Mouse (Mus musculus) limb, embryonic 15.5 days (tissue): ENCODE data around the gene Tmem14c. TPM values are rescaled to one million over a fixed set of nuclear protein-coding genes. Genes with fewer than 3 reads are reported as not detected.

Experiments
- ATAC-seq: fragments of 200-750 bp; cut with Nextera tagmentation; 2 replicates; pipeline ENCODE4 v1.8.0; 2017; ENCODE audit warnings: low read depth, moderate TSS enrichment; ENCODE audit not compliant: insufficient number of reproducible peaks, low FRiP score, low TSS enrichment
- H3K27ac ChIP-seq: fragments of 300-500 bp; sonication (generic); 2 replicates; pipeline ENCODE4 v1.5.1; 2015; ENCODE audit warnings: moderate library complexity, mild to moderate bottlenecking, inconsistent platforms
- H3K27me3 ChIP-seq: fragments of 300-500 bp; sonication (generic); 2 replicates; pipeline ENCODE4 v1.6.1; 2015; ENCODE audit warnings: inconsistent platforms
- H3K36me3 ChIP-seq: fragments of 300-500 bp; sonication (generic); 2 replicates; pipeline ENCODE4 v1.6.1; 2015; ENCODE audit warnings: inconsistent platforms
- H3K4me1 ChIP-seq: fragments of 300-500 bp; sonication (generic); 2 replicates; pipeline ENCODE4 v1.6.1; 2015; ENCODE audit warnings: inconsistent platforms
- H3K4me2 ChIP-seq: fragments of 300-500 bp; sonication (generic); 2 replicates; pipeline ENCODE4 v1.6.1; 2015; ENCODE audit warnings: mild to moderate bottlenecking, inconsistent platforms
- H3K4me3 ChIP-seq: fragments of 300-500 bp; sonication (generic); 2 replicates; pipeline ENCODE4 v1.5.1; 2015; ENCODE audit warnings: mild to moderate bottlenecking, inconsistent platforms
- H3K9ac ChIP-seq: fragments of 300-500 bp; sonication (generic); 2 replicates; pipeline ENCODE4 v1.6.1; 2015; ENCODE audit warnings: inconsistent platforms
- H3K9me3 ChIP-seq: fragments of 300-500 bp; sonication (generic); 2 replicates; pipeline ENCODE4 v1.6.1; 2016; ENCODE audit warnings: inconsistent platforms
- WGBS: fragments of 180-500 bp; shearing (Covaris S2); methylation state at CpG from one replicate; pipeline ENCODE4 v1.1.7; 2015; 5-methylcytosine and 5-hydroxymethylcytosine counted together
- polyA plus RNA-seq: library from polyadenylated mRNA; unstranded; fragments of >200 nt; fragmentation: Nextera tagmentation; extraction: Ambion mirVana; gene quantifications from 2 replicates; pipeline ENCODE4 v1.2.1, GENCODE M21; 2015

The Tmem14c gene
- polyA plus RNA-seq, 1 experiment from 2014 or later: 196 TPM

GRCm38 (mm10) chr13:41017832-41018231, 1.7 kb downstream of the Tmem14c start:
- H3K4me3 ChIP-seq: peak overlapping the region; percentile 64; the same call in 1 of the 2 replicates
- H3K4me2 ChIP-seq: no peak overlapping the region

GRCm38 (mm10) chr13:41018236-41018635, 2.1 kb downstream of the Tmem14c start:
- Histone ChIP-seq H3K4me3 (no peak overlapping the region), H3K36me3 (peaks cover 52% of the 10 kb centered on the region), H3K9ac (no peak overlapping the region), H3K27ac (no peak overlapping the region), H3K4me1 (peaks cover 17% of the 10 kb centered on the region), H3K9me3 (no peaks in the 10 kb centered on the region; the same call in 1 of the 2 replicates), H3K4me2 (no peak overlapping the region), H3K27me3 (no peaks in the 10 kb centered on the region)
- 89% methylated on average over 9 of the region's 9 CpGs for WGBS
- ATAC-seq: no peak

More at GRCm38 (mm10) chr13:41017832-41018231, 1.7 kb downstream of the Tmem14c start:
- peaks cover 17% of the 10 kb centered on the region for H3K4me1 ChIP-seq
- no peak overlapping the region for H3K27ac ChIP-seq
- no peak overlapping the region for H3K9ac ChIP-seq
- peaks cover 53% of the 10 kb centered on the region for H3K36me3 ChIP-seq
- no peaks in the 10 kb centered on the region for H3K27me3 ChIP-seq
- 82% methylated on average over 4 of the region's 4 CpGs for WGBS
- no peaks in the 10 kb centered on the region; the same call in 1 of the 2 replicates for H3K9me3 ChIP-seq
- no peak for ATAC-seq

GRCm38 (mm10) chr13:41018756-41019591, 2.9 kb downstream of the Tmem14c start:
- peaks cover 58% of the 10 kb centered on the region for H3K36me3 ChIP-seq
- no peaks in the 10 kb centered on the region for H3K27me3 ChIP-seq
- 91% methylated on average over 13 of the region's 13 CpGs for WGBS
- H3K4me1 ChIP-seq: peaks cover 17% of the 10 kb centered on the region
- no peak overlapping the region for H3K9ac ChIP-seq
- H3K4me3 ChIP-seq: no peak overlapping the region
- no peak overlapping the region for H3K27ac ChIP-seq
- ATAC-seq: no peak
- no peak overlapping the region for H3K4me2 ChIP-seq
- H3K9me3 ChIP-seq: no peaks in the 10 kb centered on the region; the same call in 1 of the 2 replicates

- H3K4me3 ChIP-seq: no peak overlapping the region
- H3K36me3 ChIP-seq: peaks cover 58% of the 10 kb centered on the region
- H3K27me3 ChIP-seq: no peaks in the 10 kb centered on the region
- no peak for ATAC-seq
- H3K9me3 ChIP-seq: no peaks in the 10 kb centered on the region; the same call in 1 of the 2 replicates
- no peak overlapping the region for H3K4me2 ChIP-seq
- H3K27ac ChIP-seq: no peak overlapping the region
- H3K9ac ChIP-seq: no peak overlapping the region
- 72% methylated on average over 7 of the region's 7 CpGs for WGBS
- H3K4me1 ChIP-seq: peaks cover 14% of the 10 kb centered on the region
Observed at GRCm38 (mm10) chr13:41020494-41020893, 4.4 kb downstream of the Tmem14c start.

- Histone ChIP-seq H3K4me1 (peaks cover 11% of the 10 kb centered on the region), H3K27ac (no peak overlapping the region), H3K9me3 (no peaks in the 10 kb centered on the region; the same call in 1 of the 2 replicates), H3K27me3 (no peaks in the 10 kb centered on the region), H3K9ac (no peak overlapping the region), H3K4me3 (no peak overlapping the region), H3K4me2 (no peak overlapping the region), H3K36me3 (peaks cover 58% of the 10 kb centered on the region)
- 86% methylated on average over 6 of the region's 6 CpGs for WGBS
- no peak for ATAC-seq
Observed at GRCm38 (mm10) chr13:41021607-41022006, 5.5 kb downstream of the Tmem14c start.

- ATAC-seq: no peak
- H3K4me3 ChIP-seq: no peak overlapping the region
- no peak overlapping the region for H3K9ac ChIP-seq
- H3K27ac ChIP-seq: no peak overlapping the region
- 87% methylated on average over 13 of the region's 13 CpGs for WGBS
- H3K9me3 ChIP-seq: no peaks in the 10 kb centered on the region; the same call in 1 of the 2 replicates
- H3K36me3 ChIP-seq: peaks cover 58% of the 10 kb centered on the region
- peaks cover 6% of the 10 kb centered on the region for H3K4me1 ChIP-seq
- H3K27me3 ChIP-seq: no peaks in the 10 kb centered on the region
- H3K4me2 ChIP-seq: no peak overlapping the region
Observed at GRCm38 (mm10) chr13:41022099-41022498, 6.0 kb downstream of the Tmem14c start.

- Histone ChIP-seq H3K36me3 (no peaks in the 10 kb centered on the region), H3K27me3 (no peaks in the 10 kb centered on the region), H3K4me3 (no peak overlapping the region), H3K27ac (no peak overlapping the region), H3K4me1 (no peaks in the 10 kb centered on the region), H3K4me2 (no peak overlapping the region), H3K9me3 (no peaks in the 10 kb centered on the region), H3K9ac (no peak overlapping the region)
- 74% methylated on average over 5 of the region's 5 CpGs for WGBS
- ATAC-seq: no peak
Observed at GRCm38 (mm10) chr13:41030098-41030497, 14.0 kb downstream of the Tmem14c start.

GRCm38 (mm10) chr13:41042511-41042910, 26.4 kb downstream of the Tmem14c start:
- 88% methylated on average over 4 of the region's 4 CpGs for WGBS
- ATAC-seq: no peak
- Histone ChIP-seq H3K27ac (no peak overlapping the region), H3K4me3 (no peak overlapping the region), H3K36me3 (no peaks in the 10 kb centered on the region), H3K9me3 (no peaks in the 10 kb centered on the region), H3K9ac (no peak overlapping the region), H3K27me3 (no peaks in the 10 kb centered on the region), H3K4me2 (no peak overlapping the region), H3K4me1 (no peaks in the 10 kb centered on the region)

GRCm38 (mm10) chr13:41045901-41046300, 29.8 kb downstream of the Tmem14c start:
- Histone ChIP-seq H3K4me3 (no peak overlapping the region), H3K9me3 (no peaks in the 10 kb centered on the region), H3K27me3 (no peaks in the 10 kb centered on the region), H3K36me3 (no peaks in the 10 kb centered on the region), H3K4me1 (no peaks in the 10 kb centered on the region), H3K4me2 (no peak overlapping the region), H3K9ac (no peak overlapping the region), H3K27ac (no peak overlapping the region)
- ATAC-seq: no peak
- WGBS: 90% methylated on average over 8 of the region's 8 CpGs

GRCm38 (mm10) chr13:41047280-41047679, 31.2 kb downstream of the Tmem14c start:
- Histone ChIP-seq H3K27me3 (no peaks in the 10 kb centered on the region), H3K27ac (no peak overlapping the region), H3K4me2 (no peak overlapping the region), H3K9me3 (no peaks in the 10 kb centered on the region), H3K4me3 (no peak overlapping the region), H3K4me1 (0 out of 2 replicates have a peak, but pooled peaks cover 2% of the 10 kb centered on the region), H3K36me3 (no peaks in the 10 kb centered on the region), H3K9ac (no peak overlapping the region)
- no peak for ATAC-seq
- WGBS: 84% methylated on average over 6 of the region's 6 CpGs

- Histone ChIP-seq H3K9me3 (no peaks in the 10 kb centered on the region), H3K27ac (no peak overlapping the region), H3K27me3 (no peaks in the 10 kb centered on the region), H3K9ac (no peak overlapping the region), H3K4me3 (no peak overlapping the region), H3K4me2 (no peak overlapping the region), H3K36me3 (no peaks in the 10 kb centered on the region), H3K4me1 (0 out of 2 replicates have a peak, but pooled peaks cover 2% of the 10 kb centered on the region)
- WGBS: 47% methylated on average over 5 of the region's 5 CpGs
- no peak for ATAC-seq
Observed at GRCm38 (mm10) chr13:41051965-41052364, 35.9 kb downstream of the Tmem14c start.

GRCm38 (mm10) chr13:41067618-41068017, 51.5 kb downstream of the Tmem14c start:
- H3K27ac ChIP-seq: no peak overlapping the region
- no peak for ATAC-seq
- H3K9me3 ChIP-seq: no peaks in the 10 kb centered on the region
- no peak overlapping the region for H3K4me2 ChIP-seq
- H3K9ac ChIP-seq: no peak overlapping the region
- WGBS: 95% methylated on average over 4 of the region's 4 CpGs
- no peak overlapping the region for H3K4me3 ChIP-seq
- H3K36me3 ChIP-seq: no peaks in the 10 kb centered on the region
- no peaks in the 10 kb centered on the region for H3K4me1 ChIP-seq
- no peaks in the 10 kb centered on the region for H3K27me3 ChIP-seq
